Mouse (Mus musculus) megakaryocyte, embryonic 14.5 days (primary cell): ENCODE data around the gene Myof.

Experiments
- FLI1 ChIP-seq: IDR thresholded peaks from 2 replicates; pipeline ENCODE4 v1.6.1; 2012; ENCODE audit warnings: low read length, inconsistent platforms, mixed read lengths
- GATA1 ChIP-seq: IDR thresholded peaks from 3 replicates; pipeline ENCODE4 v1.6.1; 2012; ENCODE audit warnings: mixed read lengths, low read length, inconsistent platforms, borderline replicate concordance

GRCm38 (mm10) chr19:37914261-37914660, 129.1 kb downstream of the Myof start:
- TF ChIP-seq GATA1 (no peak), FLI1 (no peak)
